Mouse (Mus musculus) cerebellum, postnatal 25 days (tissue): ENCODE measurements around the gene Pitpnc1.

Experiments used
- DNase-seq, 2 experiments: peaks; one replicate each; pipeline ENCODE4 v3.0.0; 2021; ENCODE audit warnings: mixed read lengths in 2 of 2

Gene Pitpnc1

DNA sequence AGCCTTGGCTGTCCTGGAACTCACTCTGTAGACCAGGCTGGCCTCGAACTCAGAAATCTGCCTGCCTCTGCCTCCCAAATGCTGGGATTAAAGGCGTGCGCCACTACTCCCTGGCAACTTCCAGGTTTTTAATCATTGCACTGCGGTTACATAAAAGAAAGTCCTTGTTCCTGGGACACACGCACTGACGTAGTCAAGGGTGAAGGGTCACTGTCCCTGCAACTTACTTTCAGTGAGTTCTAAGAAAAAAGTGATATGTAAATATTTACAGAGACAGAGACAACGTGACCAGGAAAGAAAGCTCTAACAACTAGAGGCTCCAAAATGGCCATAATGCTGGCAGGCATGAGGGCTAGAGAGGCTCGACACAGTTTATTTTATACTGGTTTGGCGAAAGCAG, 199.9 kb downstream of the Pitpnc1 start:
- no peak for DNase-seq

DNA sequence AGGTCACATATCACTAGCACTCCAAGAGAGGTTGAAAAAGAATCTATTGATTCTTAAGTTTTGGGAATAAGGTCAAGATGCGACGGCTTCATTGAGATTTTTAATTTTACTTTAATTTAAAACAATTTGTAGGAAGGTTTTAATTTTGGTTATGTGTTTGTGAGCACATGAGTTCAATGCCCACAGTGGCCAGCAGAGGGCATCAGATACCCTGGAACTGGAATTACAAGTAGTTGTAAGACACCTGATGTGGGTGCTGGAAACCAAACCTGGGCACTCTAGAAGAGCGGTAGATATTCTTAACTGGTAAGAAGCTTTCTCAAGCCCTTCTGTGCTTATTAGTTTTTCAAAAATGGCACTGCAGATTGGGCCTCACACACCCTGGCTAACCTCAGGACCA, 203.0 kb downstream of the Pitpnc1 start:
- no peak for DNase-seq

DNA sequence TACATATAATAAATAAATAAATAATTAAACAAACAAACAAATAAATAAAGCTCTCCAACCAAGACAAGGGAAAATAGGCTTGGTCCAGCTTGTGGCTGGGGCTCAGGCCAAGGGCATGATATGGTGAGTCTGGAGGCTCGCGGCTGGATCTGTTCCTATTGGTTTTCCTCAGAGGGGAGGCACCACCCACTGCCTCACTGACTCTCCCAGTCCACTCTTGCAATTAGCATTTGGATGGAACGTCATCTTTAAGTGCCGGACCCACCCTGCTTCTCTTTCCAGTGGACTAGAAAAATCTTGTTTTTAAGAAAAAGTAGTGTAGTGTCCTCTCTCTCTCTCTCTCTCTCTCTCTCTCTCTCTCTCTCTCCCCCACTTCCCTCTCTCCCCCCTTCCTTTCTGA, 204.6 kb downstream of the Pitpnc1 start:
- no peak for DNase-seq

DNA sequence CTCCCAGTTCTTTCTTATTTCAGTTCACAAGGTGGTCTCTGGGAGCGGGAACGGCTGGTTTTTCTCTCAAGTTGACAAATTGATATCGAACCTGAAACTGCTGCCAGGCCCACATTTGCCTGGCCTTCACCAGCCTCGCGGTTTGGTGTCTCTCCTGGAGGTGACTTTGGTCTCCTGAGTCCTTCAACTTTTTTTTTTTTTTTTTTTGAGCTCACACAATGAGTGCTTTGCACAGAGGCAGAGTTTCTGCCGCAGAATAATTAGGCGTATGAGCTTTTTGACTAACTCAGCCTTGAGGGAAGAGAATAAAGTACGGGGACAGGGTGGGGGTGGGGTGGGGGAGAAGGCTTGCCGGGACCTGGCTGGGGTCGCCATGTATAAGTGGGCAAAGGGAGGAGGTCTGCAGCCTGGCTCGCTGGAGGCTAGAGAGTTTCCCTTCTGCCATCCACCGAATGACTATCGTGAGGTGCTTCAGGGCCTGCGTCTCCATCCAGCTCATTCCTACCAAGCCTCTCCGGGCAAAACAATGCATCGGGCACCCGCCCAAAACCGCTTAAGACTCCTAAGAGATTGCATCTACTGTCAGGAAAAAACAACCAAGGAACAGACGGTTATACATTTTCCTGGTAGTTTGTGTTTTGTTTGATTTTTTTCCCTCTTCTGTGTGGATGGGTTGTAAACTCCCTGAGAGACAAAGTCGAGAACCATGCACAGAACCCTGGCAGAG, 205.4 kb downstream of the Pitpnc1 start:
- DNase-seq, result no peak

DNA sequence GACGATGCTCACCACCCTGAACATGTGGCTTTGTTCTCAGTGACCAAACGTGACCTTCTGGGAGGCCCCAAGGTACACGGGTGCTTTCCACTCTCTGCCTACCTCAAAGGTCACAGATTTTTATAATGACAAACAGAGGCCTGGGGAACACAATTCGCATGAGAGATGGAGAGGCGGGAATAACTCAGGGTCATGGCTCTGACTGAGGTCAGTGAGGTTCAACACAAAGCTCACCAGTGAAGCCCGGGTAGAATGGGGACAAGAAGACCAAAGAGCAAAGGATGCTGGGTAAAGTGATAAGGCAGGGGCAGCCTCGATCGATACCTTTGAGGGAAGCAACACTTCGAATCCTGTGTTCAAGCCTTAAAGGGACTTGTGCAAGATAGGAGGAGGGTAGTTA, 206.7 kb downstream of the Pitpnc1 start:
- no peak for DNase-seq

DNA sequence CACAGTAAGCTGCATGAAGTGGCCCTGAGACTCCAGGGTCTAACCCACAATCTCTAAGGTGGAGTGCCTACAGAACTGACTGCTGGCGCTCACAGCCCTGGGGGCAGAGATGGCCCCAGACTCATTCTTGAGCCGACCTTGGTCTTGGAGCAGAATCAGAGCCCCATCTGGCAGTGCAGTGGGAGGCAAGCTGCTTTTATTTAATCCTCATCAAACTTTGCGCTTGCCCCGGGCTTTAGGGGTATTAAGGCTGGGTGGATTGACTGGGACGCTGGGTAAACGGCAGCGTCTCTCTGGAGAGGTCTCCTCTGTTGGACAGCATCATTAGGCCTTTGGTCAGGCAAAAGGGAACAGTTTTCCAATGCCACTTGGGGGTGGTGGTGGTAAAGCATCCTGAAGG, 211.1 kb downstream of the Pitpnc1 start:
- no peak for DNase-seq

DNA sequence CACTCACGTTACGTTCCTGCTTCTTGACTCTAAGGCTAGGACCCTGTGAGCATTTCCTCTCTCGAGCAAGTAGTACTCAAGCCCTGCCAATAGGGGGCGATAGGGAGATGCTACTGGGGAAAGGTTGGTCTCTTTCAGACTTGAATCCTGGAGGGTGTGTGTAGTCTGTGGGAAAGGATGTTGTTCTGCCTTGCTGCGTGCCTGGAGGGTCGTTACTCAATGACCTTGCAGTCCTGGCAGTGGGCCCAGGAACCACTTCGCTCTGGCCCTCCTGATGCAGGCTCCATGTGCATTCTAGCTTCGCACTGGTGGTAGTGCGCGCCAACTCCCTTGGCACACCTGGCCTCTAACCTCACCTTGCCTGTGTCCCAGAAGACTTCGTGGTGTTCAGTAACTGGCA, 215.3 kb downstream of the Pitpnc1 start:
- DNase-seq, result no peak

DNA sequence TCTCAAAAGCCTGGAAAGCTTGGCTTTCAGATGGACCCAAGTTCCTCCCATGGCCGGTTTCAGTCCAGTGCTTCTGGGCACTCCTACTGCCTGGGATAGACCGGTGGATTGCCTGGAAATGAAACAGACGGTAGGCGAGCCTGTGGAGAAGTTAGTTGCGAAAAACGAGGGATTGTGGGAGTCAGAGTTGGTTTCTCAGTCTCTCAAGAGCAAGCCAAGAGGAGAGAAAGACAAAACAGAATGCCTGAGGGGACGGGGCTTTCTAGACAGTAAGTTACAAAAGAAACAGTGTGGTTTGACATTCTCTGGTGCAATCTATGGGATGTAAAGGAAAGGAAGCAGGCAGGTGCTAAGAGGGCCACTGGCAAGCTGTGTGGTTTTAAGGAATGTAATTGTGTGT, 216.3 kb downstream of the Pitpnc1 start:
- no peak for DNase-seq

DNA sequence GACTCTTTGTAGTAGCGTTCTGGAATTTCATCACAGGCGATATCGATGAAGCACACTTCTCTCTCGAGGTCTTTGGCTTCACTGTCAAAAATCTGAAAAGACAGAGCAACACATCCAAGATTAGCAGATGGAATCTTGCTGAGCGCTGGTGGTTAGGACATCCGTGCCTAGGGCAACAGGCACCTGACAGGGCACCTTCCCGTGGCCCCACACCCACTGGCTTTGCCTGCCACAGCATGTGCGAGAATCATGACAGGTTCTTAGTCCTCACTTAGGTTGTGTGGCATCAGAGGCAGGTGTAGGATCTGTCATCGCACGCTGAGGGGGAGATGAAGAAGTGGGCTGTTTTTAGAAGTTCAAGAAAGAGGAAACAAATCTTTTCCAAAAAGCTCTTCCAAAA, 218.5 kb downstream of the Pitpnc1 start:
- peak; percentile 36 to 58 for DNase-seq

DNA sequence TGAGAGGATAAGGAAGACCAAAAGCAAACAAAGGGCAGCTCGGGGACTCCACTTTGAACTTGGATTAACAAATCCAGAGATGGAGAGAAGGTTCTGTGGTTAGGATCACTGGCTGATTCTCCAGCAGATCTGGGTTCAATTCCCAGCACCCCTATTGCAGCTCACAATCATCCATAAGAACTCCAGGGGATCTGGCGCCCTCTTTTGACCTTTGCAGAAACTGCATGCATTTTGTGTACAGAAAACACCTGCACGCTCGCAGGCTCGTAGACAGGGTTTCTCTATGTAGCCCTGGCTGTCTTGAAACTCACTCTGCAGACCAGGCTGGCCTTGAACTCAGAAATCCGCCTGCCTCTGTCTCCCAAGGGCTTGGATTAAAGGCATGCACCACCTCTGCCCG, 219.0 kb downstream of the Pitpnc1 start:
- DNase-seq, result no peak

DNA sequence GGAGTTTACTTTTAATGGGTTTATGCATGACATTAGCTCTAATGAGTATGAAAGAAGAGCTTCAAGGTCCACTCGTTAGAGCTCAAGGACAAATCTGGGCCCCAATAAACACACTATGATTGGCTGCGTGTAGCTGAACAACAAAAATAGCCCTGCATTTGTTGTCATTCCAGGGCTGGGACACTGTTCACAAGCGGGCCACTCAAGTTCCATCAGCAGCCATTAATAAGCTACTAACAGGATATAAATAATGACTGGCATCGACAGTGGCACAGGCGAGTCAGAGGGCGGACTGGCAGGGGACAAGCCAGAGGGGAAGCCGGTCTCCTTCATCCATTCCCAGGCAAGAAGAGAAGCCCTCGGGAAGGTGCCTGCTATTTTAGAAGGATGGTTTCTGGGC, 219.6 kb downstream of the Pitpnc1 start:
- no peak for DNase-seq

DNA sequence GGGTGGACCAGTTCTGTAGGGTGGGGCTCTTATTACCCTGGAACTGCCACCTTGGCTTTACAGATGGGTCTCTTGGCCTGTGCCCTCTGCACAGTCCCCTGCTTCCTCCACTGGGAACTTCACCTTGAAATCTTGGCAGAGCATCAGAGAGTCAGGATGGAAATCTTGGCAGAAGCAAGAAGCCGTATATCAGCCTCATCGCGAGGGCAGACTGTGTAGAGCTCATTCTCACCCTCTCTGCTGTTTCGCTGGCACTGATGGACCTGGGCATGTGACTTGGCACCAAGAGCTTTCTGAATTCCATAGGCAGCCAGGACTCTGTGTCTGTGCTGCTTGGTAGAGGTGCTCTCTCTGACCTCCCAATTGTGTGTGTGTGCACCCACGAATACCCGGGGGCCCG, 221.7 kb downstream of the Pitpnc1 start:
- DNase-seq, result peak; percentile 79 to 81

DNA sequence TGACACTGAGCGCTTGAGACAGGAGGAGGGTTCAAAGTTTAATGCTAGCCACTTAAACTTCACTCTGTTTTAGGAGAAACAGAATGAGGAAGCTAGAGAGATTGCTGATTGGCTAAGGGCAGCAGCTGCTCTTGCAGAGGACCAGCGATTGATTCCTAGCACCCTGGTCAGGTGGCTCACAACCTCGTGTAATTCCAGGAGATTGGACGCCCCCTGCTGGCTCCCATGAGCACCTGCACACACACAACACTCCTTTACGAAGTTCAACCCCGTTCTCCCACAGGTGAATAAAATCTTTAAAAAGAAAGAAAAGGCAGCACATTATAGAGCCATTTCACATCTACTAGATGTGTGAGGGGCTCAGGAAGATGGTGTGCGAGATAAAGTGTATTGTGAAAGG, 224.8 kb downstream of the Pitpnc1 start:
- no peak for DNase-seq

DNA sequence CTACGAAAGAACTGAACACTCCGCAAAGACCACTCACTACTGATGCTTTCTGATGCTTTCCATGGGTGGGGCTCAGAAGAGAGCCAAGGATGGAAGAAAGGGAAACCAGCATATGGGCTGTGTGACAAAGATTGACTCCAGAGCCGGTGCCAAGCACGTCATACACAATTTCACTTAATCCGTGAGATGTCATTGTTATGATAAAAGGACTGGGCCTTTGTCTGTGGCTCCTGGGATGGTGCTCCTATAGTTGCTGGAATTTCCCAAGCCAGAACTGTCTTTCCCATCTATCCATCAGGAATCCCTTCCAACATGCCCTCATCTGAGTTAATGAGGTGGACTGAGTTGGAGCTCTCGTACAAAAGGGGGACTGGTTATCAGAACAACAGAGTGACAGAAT, 227.4 kb downstream of the Pitpnc1 start:
- DNase-seq, result no peak

DNA sequence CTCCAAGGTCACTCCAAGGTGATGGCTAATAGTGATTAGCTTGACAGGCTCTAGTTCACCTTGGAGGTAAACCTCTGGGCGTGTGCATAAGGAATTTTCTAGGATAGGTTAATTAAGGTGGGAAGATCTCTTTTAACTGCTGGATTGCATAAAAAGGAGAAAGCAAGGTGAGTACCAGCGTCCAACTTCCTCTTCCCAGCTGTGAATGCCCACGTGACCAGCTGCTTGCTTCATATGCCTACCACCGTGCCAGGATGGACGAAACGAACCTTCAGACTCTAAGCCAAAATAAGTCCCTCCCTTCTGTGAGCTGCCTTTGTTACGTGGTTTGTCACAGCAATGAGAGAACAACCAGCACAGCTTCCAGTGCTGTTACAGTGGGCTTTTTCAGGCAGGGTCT, 228.8 kb downstream of the Pitpnc1 start:
- no peak for DNase-seq

DNA sequence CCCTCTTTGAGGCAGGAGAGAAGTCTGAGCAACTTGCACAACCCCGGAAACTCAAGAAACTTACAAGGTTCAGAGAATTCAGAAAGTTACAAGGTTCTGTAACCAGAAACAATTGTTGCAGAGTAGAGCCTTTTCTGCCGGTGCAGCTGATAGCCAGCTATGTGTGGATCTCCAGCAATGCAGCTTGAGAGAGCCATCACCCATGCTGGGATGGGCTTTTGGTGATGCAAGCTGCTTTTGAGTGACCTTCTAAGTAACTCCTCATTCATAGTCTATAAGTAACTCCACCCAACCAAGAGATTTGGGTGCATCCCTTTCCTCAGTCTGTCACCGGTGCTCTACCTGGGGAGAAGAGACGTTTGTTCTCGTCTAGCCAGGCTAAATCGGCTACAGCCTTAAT, 232.0 kb downstream of the Pitpnc1 start:
- DNase-seq, result no peak

DNA sequence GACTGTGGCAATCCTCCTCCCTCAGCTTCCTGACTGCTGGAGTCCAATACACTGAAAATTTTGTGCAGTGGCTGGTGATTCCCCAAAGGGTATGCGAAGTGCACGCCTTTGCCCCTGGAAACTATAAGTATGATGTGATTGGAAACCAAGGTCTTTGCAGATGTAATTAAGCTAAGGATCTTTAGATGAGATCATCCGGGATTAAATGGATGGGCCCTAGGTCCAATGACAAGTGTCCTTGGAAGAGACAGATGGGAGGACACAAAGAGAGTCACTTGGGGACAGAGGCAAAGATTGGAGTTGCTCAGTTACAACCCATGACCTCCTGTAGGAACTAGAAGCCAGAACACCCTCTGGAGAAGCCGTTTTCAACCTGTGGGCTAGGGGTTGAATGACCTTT, 233.0 kb downstream of the Pitpnc1 start:
- DNase-seq, result no peak

DNA sequence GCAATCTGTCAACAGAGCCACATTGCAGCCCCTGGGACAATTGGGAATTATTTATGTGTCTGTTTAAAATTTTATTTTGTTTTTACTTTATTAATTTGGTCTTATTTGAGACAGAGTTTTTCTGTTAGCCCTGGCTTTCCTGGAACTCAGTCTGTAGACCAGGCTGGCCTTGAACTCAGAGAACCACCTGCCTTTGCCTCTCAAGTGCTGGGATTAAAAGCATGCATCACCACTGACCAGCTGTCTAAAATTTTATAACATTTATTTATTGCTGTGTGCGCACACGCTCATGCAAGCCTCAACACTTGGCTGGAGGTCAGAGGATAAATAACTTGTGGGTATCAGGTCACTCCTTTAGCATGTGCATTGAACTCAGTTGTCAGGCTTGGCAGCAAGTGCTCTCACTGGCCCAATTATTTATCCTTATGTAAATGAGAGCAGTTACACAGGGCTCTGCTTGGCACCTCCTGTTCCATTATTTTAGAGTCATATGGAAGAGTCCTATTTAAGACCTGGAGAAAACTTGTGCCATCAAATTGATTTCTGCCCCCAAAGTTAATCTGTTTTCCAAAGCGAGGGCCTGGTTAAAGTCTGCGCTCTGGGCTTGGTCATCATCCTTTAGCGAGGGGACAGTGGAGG, 237.1 kb downstream of the Pitpnc1 start:
- no peak for DNase-seq

DNA sequence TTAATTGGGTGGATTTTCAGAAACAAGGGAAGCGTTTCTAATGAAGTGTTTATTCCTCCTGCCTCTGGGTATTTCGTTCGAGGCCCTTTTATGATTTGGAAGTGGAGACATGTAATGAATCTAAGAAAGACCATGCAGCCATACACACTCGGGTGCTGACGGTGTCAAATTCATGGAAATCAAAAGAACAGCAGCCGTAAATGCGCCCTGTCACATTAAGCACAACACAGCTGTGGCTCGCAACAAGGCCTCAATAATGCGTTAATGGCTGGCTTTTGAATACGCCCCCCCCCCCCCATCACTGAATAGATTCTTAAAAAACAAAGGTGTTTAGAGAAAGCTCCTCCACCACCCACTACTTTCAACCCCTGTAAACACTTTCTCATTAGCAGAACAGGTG, 240.4 kb downstream of the Pitpnc1 start:
- DNase-seq, result no peak

DNA sequence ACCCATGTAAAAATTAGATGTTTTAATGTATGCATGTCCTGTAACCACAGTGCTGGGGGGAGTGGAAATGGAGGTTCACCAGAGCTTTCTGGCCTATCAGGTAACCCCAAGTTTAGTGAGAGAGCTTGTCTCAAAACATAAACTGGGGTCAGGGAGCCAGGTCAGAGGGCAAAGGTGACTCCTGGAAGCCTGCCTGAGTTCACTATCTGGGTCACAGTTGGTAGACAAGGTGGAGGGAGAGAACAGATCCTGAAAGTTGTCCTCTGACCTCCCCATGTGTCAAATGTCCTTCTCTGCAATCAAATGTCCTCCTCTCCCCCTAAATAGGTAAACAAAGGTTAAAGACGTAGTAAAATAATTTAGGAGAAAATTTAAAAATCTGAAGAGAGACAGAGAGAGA, 244.1 kb downstream of the Pitpnc1 start:
- no peak for DNase-seq

DNA sequence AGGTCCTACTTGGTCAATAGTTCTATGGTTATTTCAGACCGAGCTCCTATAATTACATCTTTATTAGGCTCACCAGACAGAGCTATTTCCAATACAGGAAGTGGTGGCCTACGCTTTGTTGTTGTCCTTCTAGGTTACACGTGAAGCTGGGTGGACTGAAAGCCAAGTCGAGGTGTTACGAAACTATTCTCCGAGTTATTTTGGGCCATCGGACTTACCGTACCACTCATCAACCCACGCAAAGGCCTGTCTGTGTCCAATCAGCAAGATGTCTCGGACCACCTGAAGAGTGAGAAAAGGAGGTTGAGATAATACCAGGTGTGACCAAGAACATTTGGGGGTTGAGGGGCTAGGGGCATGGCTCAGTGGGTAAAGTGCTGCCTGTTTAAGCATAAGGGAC, 244.5 kb downstream of the Pitpnc1 start:
- DNase-seq, result no peak

DNA sequence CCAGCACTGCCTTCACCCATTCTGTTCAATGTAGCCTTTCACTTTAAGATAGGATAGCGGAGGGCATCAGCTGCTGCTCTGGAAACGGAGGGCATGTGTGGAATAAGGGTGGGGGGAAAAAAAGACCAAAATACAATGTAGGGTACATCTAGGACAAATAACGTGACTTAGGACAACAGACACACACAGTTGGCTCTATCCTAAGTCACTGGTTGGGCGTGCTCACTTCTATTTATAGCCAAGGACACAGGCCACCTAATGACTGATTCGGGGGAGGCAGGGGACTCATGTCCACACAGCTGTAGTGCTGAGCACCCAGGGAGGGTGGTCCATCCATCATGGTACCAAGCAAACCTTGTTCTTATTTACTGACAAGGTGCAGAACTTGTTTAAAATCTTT, 245.2 kb downstream of the Pitpnc1 start:
- DNase-seq, result no peak

DNA sequence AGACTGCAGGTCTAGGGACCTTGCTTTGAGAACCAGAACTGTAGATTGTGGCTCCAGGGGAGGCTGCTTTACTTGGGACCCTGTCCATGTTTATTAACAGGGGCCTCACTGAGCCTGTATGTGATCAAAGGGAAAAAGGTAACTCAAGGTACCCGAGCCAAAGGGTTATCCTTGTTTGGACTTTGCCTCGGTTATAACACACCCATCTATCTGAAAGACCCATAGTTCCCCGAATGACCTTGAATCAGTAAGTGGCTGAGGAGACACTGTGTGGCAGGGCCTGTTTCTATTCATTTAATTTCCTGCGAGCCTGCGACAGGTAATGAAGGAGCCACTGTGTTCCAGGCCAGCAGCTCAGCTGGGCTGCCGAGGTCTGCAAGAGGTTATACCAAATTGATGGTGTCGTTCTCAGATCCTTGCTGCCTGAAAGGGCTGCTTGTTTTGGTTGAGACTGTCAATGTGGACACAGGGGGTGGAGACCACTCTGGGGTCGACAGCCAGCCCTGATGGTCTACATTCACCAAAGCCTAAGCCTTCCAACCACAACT, 246.8 kb downstream of the Pitpnc1 start:
- no peak for DNase-seq

DNA sequence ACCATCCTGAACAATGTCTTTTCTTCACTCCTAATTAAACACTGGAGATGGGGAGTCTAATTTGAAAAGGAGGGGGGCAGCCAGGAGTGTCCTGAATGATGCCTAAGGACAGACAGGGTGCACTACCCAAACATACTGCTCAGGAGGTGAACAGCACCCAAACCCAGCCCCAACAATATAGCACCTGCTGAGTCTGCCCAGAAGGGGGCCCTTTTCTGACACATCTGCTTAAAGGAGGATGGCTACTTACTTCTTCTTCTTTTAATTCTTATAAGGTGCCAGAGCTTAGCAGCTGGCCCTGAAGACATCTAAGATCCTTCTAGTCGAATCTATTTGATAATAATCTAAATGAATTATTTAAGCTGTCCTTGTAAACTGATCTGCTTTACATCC, 247.3 kb downstream of the Pitpnc1 start:
- DNase-seq, result no peak
